Mouse (Mus musculus) limb, embryonic 14.5 days (tissue): ENCODE measurements at regions not wholly inside any gene's neighbourhood (a gene's known extent, or its start where the extent isn't known, plus 50 kb on each side); places are given as distances from the start of the nearest gene placed in this dataset.

Source experiments
- ATAC-seq: fragments of 200-750 bp; cut with Nextera tagmentation; 2 replicates; pipeline ENCODE4 v1.8.0; 2017; ENCODE audit warnings: low read depth, moderate number of reproducible peaks, moderate TSS enrichment; ENCODE audit not compliant: low FRiP score
- DNase-seq: peaks from one replicate; pipeline ENCODE4 v3.0.0-alpha.2; 2015; ENCODE audit warnings: low spot score
- H3K27ac ChIP-seq: fragments of 300-500 bp; sonication (generic); replicated peaks from 2 replicates; pipeline ENCODE4 v1.5.1; 2014; ENCODE audit warnings: low read depth, mild to moderate bottlenecking, low read length, moderate library complexity, mixed read lengths
- H3K27me3 ChIP-seq: fragments of 300-500 bp; sonication (generic); 2 replicates; pipeline ENCODE4 v1.6.1; 2014; ENCODE audit warnings: low read length, mixed read lengths; ENCODE audit not compliant: control insufficient read depth, insufficient read depth
- H3K36me3 ChIP-seq: fragments of 300-500 bp; sonication (generic); 2 replicates; pipeline ENCODE4 v1.6.1; 2014; ENCODE audit warnings: mild to moderate bottlenecking, low read length, moderate library complexity, mixed read lengths; ENCODE audit not compliant: control insufficient read depth, insufficient read depth
- H3K4me1 ChIP-seq: fragments of 300-500 bp; sonication (generic); 2 replicates; pipeline ENCODE4 v1.6.1; 2014; ENCODE audit warnings: antibody characterized with exemption, low read length, mixed read lengths; ENCODE audit not compliant: control insufficient read depth, insufficient read depth
- H3K4me2 ChIP-seq: fragments of 300-500 bp; sonication (generic); replicated peaks from 2 replicates; pipeline ENCODE4 v1.6.1; 2014; ENCODE audit warnings: low read depth, mild to moderate bottlenecking, low read length, moderate library complexity; ENCODE audit not compliant: severe bottlenecking
- H3K4me3 ChIP-seq: fragments of 300-500 bp; sonication (generic); replicated peaks from 2 replicates; pipeline ENCODE4 v1.5.1; 2014; ENCODE audit warnings: low read length
- H3K9ac ChIP-seq: fragments of 300-500 bp; sonication (generic); 2 replicates; pipeline ENCODE4 v1.6.1; 2014; ENCODE audit warnings: mild to moderate bottlenecking, low read depth, low read length, moderate library complexity; ENCODE audit not compliant: severe bottlenecking
- H3K9me3 ChIP-seq: fragments of 300-500 bp; sonication (generic); 2 replicates; pipeline ENCODE4 v1.6.1; 2016; ENCODE audit warnings: low read length; ENCODE audit not compliant: control insufficient read depth
- POLR2A ChIP-seq: fragments of 200-500 bp; IDR thresholded peaks from 2 replicates; pipeline ENCODE4 v1.8.0; 2012; ENCODE audit warnings: inconsistent platforms, mild to moderate bottlenecking, moderate library complexity, borderline replicate concordance; ENCODE audit not compliant: insufficient read depth, insufficient read length; ENCODE audit errors: extremely low read depth
- WGBS: fragments of 180-500 bp; shearing (Covaris S2); extraction: QIAGEN DNeasy Blood & Tissue Kit; methylation state at CpG from one replicate; pipeline ENCODE4 v1.1.7; 2014; 5-methylcytosine and 5-hydroxymethylcytosine counted together

DNA sequence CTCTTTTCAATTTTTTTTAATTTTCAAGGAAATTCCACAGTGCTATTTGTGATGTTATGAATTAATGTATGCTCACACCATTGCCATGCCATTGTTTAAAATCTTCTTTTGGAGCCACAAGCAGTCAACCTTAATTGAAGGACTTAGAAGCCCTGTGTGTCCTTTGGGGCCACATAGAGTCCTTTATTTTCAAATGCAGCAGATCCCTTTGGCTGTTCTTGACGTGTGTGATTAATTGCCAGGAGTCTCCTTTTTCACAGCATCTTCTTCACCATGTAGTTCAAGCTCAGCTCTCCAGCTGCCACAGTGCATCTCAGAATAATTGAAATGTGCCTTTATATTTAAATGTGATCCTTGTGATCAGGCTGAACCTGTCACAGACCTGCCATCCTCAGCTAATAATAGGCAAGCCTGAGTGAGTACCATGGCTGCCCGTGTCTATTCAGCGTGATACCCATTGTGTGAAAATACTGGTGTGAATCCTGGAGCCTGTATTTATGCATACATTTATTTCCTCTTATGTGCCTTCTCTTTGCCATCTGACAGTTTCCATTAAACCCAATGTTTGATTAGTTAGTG, 114.4 kb upstream of the Ndst4 start:
- 73% methylated on average over 3 of the region's 3 CpGs for WGBS
- H3K4me3 ChIP-seq = no peak overlapping the region
- H3K9ac ChIP-seq = no peak overlapping the region
- H3K36me3 ChIP-seq = no peaks in the 10 kb centered on the region
- H3K4me2 ChIP-seq = no peak overlapping the region
- no peaks in the 10 kb centered on the region for H3K9me3 ChIP-seq
- H3K4me1 ChIP-seq = no peaks in the 10 kb centered on the region
- H3K27ac ChIP-seq = no peak overlapping the region
- no peak for TF ChIP-seq POLR2A
- H3K27me3 ChIP-seq = no peaks in the 10 kb centered on the region
- ATAC-seq = no peak
- DNase-seq = no peak

DNA sequence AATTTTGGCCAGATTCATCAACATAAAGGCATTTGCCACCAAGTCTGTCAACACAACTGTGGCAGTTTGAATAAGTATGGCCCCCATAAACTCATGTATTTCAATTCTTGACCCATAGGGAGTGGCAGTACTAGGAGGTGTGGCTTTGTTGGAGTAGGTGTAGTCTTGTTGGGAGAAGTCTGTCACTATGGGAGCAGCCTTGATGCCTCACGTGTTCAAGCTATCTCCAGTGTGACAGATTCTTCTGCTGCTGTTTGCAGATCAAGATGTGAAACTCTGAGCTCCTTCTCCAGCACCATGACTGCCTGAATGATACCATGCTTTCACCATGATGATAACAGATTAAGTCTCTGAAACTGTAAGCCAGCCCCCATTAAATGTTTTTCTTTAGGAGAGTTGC, 97.2 kb upstream of the Ndst4 start:
- Histone ChIP-seq H3K9ac (no peak overlapping the region), H3K9me3 (no peaks in the 10 kb centered on the region), H3K4me1 (no peaks in the 10 kb centered on the region), H3K27me3 (no peaks in the 10 kb centered on the region), H3K4me2 (no peak overlapping the region), H3K27ac (no peak overlapping the region), H3K4me3 (no peak overlapping the region), H3K36me3 (no peaks in the 10 kb centered on the region)
- TF ChIP-seq POLR2A = no peak
- DNase-seq (no peak), ATAC-seq (no peak)
- WGBS = 96% methylated on average over 1 of the region's 1 CpGs

DNA sequence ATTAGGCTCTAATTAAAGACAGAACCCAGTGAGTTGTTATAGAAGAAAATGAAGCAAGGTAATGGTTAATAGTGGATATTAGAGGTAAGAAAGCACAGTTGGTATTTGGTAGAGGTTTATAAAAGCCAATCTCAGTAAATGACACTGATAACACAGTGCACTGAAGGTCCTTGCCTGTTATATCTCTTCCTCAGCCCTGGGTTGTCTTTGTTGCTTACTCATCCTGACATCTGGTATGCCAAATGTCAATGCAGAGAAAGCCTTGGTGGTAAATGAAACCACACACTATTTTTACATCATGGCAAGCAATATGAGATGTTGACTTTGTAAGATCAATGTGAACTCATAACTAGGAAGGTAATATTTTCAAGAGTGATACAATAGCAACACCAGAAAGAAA, 76.8 kb upstream of the Ndst4 start:
- TF ChIP-seq POLR2A = no peak
- no peak overlapping the region for H3K4me2 ChIP-seq

DNA sequence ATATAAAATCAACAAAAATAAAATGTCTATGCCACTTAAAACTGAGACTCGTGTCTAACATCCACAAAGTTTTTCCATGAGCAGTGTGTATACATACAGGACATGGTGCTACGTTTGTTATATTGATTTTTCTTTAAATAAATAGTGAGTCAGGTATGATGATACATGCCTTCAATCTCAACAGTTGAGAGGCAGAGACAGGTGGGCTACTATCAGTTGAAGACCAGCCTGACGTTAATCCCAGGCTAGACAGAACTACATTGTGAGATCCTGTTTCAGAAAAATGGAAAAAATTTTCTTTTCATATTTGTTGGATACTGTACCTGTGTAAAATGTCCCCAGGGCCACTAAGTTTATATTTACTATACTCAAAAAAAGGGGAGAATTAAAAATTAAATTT, 66.5 kb upstream of the Ndst4 start:
- no peak for DNase-seq
- Histone ChIP-seq H3K9ac (no peak overlapping the region), H3K4me1 (no peaks in the 10 kb centered on the region), H3K4me2 (no peak overlapping the region), H3K36me3 (no peaks in the 10 kb centered on the region), H3K9me3 (no peaks in the 10 kb centered on the region), H3K4me3 (no peak overlapping the region), H3K27me3 (no peaks in the 10 kb centered on the region), H3K27ac (no peak overlapping the region)
- 72% methylated on average over 3 of the region's 3 CpGs for WGBS
- no peak for TF ChIP-seq POLR2A
- ATAC-seq = no peak

More for the DNA sequence above, 76.8 kb upstream of the Ndst4 start:
- Histone ChIP-seq H3K36me3 (no peaks in the 10 kb centered on the region), H3K27me3 (no peaks in the 10 kb centered on the region), H3K9ac (no peak overlapping the region), H3K27ac (no peak overlapping the region), H3K4me3 (no peak overlapping the region), H3K9me3 (no peaks in the 10 kb centered on the region), H3K4me1 (no peaks in the 10 kb centered on the region)
- DNase-seq (no peak), ATAC-seq (no peak)

DNA sequence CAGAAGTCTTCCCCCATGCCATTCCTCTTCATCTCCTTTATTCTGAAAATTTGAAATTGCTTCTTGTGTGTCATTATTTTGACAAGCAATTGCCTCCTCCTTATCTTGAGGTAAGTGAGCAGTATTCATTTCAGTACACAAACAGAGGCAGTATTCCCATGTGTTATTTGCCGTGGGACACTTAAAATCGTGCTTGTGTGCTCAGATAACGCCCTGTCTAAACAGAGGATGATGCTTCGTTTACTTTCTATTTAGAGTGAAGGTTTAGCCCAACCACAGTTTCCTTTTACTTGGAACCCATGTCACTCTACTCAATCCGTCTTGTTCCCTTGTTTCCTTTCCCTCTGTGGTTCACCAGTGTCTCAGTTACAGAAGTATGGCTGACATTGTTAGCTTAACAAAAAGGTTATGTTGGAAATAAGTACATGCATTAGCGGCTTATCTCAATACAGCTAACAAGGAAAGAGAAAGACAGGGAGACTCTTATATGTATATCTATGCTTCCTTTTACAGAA, 65.6 kb upstream of the Ndst4 start:
- DNase-seq (no peak), ATAC-seq (no peak)
- H3K4me1 ChIP-seq = no peaks in the 10 kb centered on the region
- no peak overlapping the region for H3K4me2 ChIP-seq
- 68% methylated on average over 6 of the region's 6 CpGs for WGBS
- H3K4me3 ChIP-seq = no peak overlapping the region
- no peaks in the 10 kb centered on the region for H3K9me3 ChIP-seq
- no peak for TF ChIP-seq POLR2A
- H3K36me3 ChIP-seq = no peaks in the 10 kb centered on the region
- no peak overlapping the region for H3K27ac ChIP-seq
- H3K9ac ChIP-seq = no peak overlapping the region
- no peaks in the 10 kb centered on the region for H3K27me3 ChIP-seq
